Mouse (Mus musculus): ENCODE results near the gene Pik3c2a.

- TF ChIP-seq MAFK (IDR thresholded peaks at IDR 0.05; ENCODE audit: insufficient read depth, low read depth, low read length) = no peak
- TF ChIP-seq HCFC1 (IDR thresholded peaks at IDR 0.05; ENCODE audit: borderline replicate concordance, insufficient read depth, low read length) = no peak
Measured at GRCm38 (mm10) chr7:116427206-116427605, 16.0 kb downstream of the Pik3c2a start.
